Mouse (Mus musculus): ENCODE measurements around the gene Gorasp1.

DNA sequence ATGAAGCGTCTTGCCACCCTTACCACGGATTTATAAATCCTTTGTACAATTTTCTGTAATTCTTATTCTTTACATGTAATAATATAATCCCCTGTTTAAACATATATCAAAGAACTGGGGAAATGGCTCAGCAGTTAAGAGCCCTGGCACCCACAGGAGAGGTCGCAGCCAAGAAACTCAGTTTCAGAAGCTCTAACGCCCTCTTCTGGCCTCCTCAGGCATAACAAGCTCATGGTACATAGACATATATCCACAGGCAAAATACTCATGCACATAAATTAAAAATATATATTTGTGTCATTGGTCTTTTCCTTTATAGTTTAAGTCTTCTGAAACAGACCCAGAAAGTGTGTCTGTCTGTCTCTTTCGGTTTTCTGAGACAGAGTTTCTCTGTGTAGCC is 37.2 kb upstream of the Gorasp1 start:
- peak; percentile 55 for TF ChIP-seq CTCF (IDR thresholded peaks at IDR 0.05)
- TF ChIP-seq EP300 (IDR thresholded peaks at IDR 0.05), result no peak
